Mouse (Mus musculus) cortical plate, adult 2 months (tissue): ENCODE measurements around the gene Nudt5.

Source experiments
- CTCF ChIP-seq: fragments of 200-500 bp; IDR thresholded peaks from 2 replicates; pipeline ENCODE4 v1.5.1; 2011; ENCODE audit warnings: mild to moderate bottlenecking, control low read depth, low read length; ENCODE audit not compliant: insufficient read depth; ENCODE audit errors: extremely low read depth
- POLR2A ChIP-seq: fragments of 200-500 bp; IDR thresholded peaks from 2 replicates; pipeline ENCODE4 v1.6.1; 2011; ENCODE audit warnings: mild to moderate bottlenecking, low read length, control low read depth; ENCODE audit not compliant: insufficient read depth; ENCODE audit errors: extremely low read depth

GRCm38 (mm10) chr2:5894296-5894695 lies 49.5 kb downstream of the Nudt5 start:
- no peak for TF ChIP-seq POLR2A
- TF ChIP-seq CTCF: no peak
